Mouse (Mus musculus): ENCODE measurements around the gene Epha7. TPM values are rescaled to one million over a fixed set of nuclear protein-coding genes. Genes with fewer than 3 reads are reported as not detected.

Gene Epha7
- polyA plus RNA-seq (2014; fragmentation: Illumina TruSeq; extraction: RNeasy Lipid Tissue Mini Kit (QIAGEN cat#74804); ENCODE audit: low read depth, low replicate concordance), result 1.1 TPM

GRCm38 (mm10) chr4:28812691-28813289, at the start of gene Epha7:
Gene Epha7 (plus strand): TSS chr4:28813131.

